Mouse (Mus musculus): ENCODE results near the gene Nprl2. TPM values are rescaled to one million over a fixed set of nuclear protein-coding genes. Genes with fewer than 3 reads are reported as not detected.

Nprl2 gene
- polyA plus RNA-seq, 1 experiment from 2014 or later = 31.6 TPM

DNA sequence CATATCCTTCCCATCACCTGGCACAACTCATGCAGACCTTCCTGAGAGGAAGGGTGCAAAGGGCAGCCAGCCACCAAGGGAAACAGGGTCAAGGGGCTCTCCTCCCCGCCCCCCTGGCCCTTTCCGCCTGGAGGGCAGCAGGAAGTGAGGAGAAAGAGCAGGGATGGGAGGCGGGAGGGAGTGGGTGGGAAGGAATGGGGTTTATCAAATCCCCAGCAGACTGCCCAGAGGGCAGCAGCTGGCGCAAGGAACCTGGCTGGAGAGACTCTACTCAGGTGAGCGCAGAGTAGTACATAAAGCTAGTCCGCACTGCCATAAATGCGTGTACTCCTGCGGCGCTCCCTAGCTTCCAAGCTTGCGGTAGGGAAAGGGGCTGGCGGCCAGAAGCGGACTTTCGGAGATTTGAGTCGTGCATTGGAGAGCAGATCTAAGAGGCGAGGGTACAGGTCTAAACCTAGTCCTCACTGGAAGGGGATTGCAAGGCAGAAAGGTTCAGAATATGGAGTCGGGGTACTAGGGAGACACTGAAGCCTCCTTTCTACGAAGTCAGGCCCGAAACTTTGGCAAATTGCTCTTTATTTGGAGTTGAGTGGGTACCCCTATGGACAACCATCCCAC is 25.8 kb downstream of the Nprl2 start, which contains the start of gene Hyal2:
Gene Hyal2 (plus strand): TSS at position 244 of the 618 bp plus-strand sequence.
- Histone ChIP-seq H3K27ac (replicated peaks in 1 of 2; ENCODE audit: control insufficient read depth in 1 of 2, insufficient read depth in 1 of 2, low read depth in 2 of 2, low read length in 2 of 2) (peak within 1 kb of the TSS; percentile 87 to 92), H3K27me3 (ENCODE audit: control insufficient read depth, insufficient read depth, low read length) (no peaks in the 10 kb centered on the region), H3K4me2 (ENCODE audit: low read length) (peak within 1 kb of the TSS; percentile 97), H3K9me3 (ENCODE audit: control insufficient read depth, low read length) (no peaks in the 10 kb centered on the region), H3K4me3 (ENCODE audit: control insufficient read depth in 1 of 2, insufficient read depth in 1 of 2, low read depth in 1 of 2, low read length in 2 of 2) (peak within 1 kb of the TSS; percentile 77 to 88), H3K9ac (ENCODE audit: low read length) (peak within 1 kb of the TSS; percentile 92), H3K36me3 (ENCODE audit: control insufficient read depth, insufficient read depth, low read length) (peaks cover 54% of the 10 kb centered on the region), H3K4me1 (ENCODE audit: control insufficient read depth in 2 of 2, insufficient read depth in 2 of 2, low read length in 2 of 2) (peaks cover 38 to 61% of the 10 kb centered on the region in 2 experiments)
- no peak for ATAC-seq (ENCODE audit: insufficient number of reproducible peaks, insufficient read depth, low FRiP score, low read depth)
- 8% methylated on average over 18 of the region's 18 CpGs for WGBS

DNA sequence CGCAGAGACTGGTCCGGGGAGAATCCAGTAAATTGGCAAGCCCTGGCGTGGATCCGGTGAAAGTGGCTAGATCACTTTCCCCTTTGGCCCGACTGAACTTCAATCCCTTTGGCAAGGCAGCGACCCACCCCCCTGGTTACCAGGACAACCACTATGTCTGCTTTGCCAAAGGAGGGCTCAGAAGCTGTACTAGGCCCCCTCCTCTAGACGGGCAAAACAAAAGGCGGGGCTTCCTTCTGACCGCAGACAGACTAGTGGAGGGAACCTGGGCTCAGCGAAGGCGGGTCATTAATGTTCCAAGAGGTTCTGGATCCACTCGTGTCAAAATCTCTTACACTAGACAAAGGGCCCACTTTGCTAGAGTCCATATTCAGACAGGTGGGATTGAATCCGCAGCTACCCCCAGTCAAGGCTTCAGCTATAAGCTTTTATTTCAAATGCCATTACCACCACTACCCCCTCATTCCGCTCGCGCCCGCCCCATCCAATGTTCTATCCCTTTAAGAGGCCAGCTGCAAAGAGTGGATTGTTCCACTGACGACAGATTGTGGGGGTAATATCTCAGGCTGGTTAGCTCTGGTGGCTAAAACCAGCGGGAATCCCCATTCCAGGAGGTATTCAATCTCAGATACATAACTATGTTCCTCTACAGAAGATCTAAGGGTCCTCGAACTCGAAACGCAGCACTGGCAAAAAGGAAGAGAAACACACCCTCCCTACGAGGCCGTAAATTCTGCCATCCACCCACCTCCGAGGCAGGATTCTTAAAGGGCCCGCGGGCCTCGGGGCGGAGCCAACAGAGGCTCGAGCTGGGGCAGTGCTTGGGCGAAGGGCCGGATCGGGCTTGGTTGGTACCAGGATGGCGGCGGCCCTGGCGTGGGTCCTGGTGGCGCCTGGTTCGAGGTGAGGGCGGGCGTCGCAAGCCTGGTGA is 26.6 kb downstream of the Nprl2 start:
- Histone ChIP-seq H3K9ac (ENCODE audit: low read length) (peak overlapping the region; percentile 92), H3K9me3 (ENCODE audit: control insufficient read depth, low read length) (no peaks in the 10 kb centered on the region), H3K4me1 (ENCODE audit: control insufficient read depth in 2 of 2, insufficient read depth in 2 of 2, low read length in 2 of 2) (peaks cover 38 to 60% of the 10 kb centered on the region in 2 experiments), H3K36me3 (ENCODE audit: control insufficient read depth, insufficient read depth, low read length) (peaks cover 62% of the 10 kb centered on the region), H3K27ac (replicated peaks in 1 of 2; ENCODE audit: control insufficient read depth in 1 of 2, insufficient read depth in 1 of 2, low read depth in 2 of 2, low read length in 2 of 2) (peak overlapping the region; percentile 87 to 92), H3K27me3 (ENCODE audit: control insufficient read depth, insufficient read depth, low read length) (no peaks in the 10 kb centered on the region), H3K4me3 (ENCODE audit: control insufficient read depth in 1 of 2, insufficient read depth in 1 of 2, low read depth in 1 of 2, low read length in 2 of 2) (peak overlapping the region; percentile 77 to 88), H3K4me2 (ENCODE audit: low read length) (peak overlapping the region; percentile 97)
- ATAC-seq (ENCODE audit: insufficient number of reproducible peaks, insufficient read depth, low FRiP score, low read depth) = peak; percentile 72
- WGBS = under 1% methylated on average over 41 of the region's 41 CpGs

DNA sequence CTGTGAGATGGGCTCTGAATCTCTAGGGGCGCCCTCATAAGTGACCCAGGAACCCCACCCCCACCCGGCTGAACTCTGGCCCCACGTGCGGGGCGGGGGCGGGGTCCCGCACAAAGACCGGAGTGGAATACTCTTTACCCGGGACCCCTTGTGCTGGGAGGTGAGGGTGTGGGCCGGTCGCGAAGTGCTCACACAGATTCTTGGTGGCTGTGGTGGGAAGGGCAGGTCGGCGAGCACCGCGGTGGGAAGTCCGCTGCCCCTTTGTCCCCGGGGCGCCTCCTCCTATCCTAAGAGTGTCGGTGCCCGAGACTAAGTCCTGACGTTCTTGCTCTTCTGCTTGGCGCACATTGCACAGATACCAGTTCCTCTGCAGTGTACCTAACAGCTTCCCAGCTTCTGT is 27.2 kb downstream of the Nprl2 start:
- H3K36me3 ChIP-seq (ENCODE audit: control insufficient read depth, insufficient read depth, low read length) = peaks cover 60% of the 10 kb centered on the region
- under 1% methylated on average over 23 of the region's 23 CpGs for WGBS
- no peaks in the 10 kb centered on the region for H3K9me3 ChIP-seq (ENCODE audit: control insufficient read depth, low read length)
- H3K9ac ChIP-seq (ENCODE audit: low read length) = peak overlapping the region; percentile 92
- H3K4me3 ChIP-seq (ENCODE audit: control insufficient read depth in 1 of 2, insufficient read depth in 1 of 2, low read depth in 1 of 2, low read length in 2 of 2) = peak overlapping the region; percentile 77 to 88
- H3K4me1 ChIP-seq (ENCODE audit: control insufficient read depth in 2 of 2, insufficient read depth in 2 of 2, low read length in 2 of 2) = peaks cover 32 to 53% of the 10 kb centered on the region in 2 experiments
- peak overlapping the region; percentile 87 to 92 for H3K27ac ChIP-seq (replicated peaks in 1 of 2; ENCODE audit: control insufficient read depth in 1 of 2, insufficient read depth in 1 of 2, low read depth in 2 of 2, low read length in 2 of 2)
- H3K27me3 ChIP-seq (ENCODE audit: control insufficient read depth, insufficient read depth, low read length) = no peaks in the 10 kb centered on the region
- ATAC-seq (ENCODE audit: insufficient number of reproducible peaks, insufficient read depth, low FRiP score, low read depth) = peak; percentile 3; the same call in 1 of the 2 replicates
- peak overlapping the region; percentile 97 for H3K4me2 ChIP-seq (ENCODE audit: low read length)

DNA sequence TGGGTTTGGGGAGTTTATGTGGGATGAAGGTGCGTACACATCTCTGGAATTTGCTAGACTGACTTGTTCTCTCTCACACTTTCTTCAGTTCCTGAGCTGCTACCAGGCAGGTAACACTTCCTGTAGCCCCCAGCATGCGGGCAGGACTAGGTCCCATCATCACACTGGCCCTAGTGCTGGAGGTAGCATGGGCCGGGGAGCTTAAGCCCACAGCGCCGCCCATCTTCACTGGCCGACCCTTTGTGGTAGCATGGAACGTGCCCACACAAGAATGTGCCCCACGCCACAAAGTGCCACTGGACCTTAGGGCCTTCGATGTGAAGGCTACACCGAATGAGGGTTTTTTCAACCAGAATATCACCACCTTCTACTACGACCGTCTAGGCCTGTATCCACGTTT is 28.0 kb downstream of the Nprl2 start:
- Histone ChIP-seq H3K36me3 (ENCODE audit: control insufficient read depth, insufficient read depth, low read length) (peaks cover 59% of the 10 kb centered on the region), H3K9me3 (ENCODE audit: control insufficient read depth, low read length) (no peaks in the 10 kb centered on the region), H3K27ac (replicated peaks in 1 of 2; ENCODE audit: control insufficient read depth in 1 of 2, insufficient read depth in 1 of 2, low read depth in 2 of 2, low read length in 2 of 2) (peak overlapping the region; percentile 87 to 92; a peak in 3 of 4 replicates), H3K9ac (ENCODE audit: low read length) (peak overlapping the region; percentile 92), H3K4me2 (ENCODE audit: low read length) (peak overlapping the region; percentile 97), H3K27me3 (ENCODE audit: control insufficient read depth, insufficient read depth, low read length) (no peaks in the 10 kb centered on the region), H3K4me3 (ENCODE audit: control insufficient read depth in 1 of 2, insufficient read depth in 1 of 2, low read depth in 1 of 2, low read length in 2 of 2) (peak overlapping the region; percentile 77 to 88), H3K4me1 (ENCODE audit: control insufficient read depth in 2 of 2, insufficient read depth in 2 of 2, low read length in 2 of 2) (peaks cover 32 to 48% of the 10 kb centered on the region in 2 experiments)
- 51% methylated on average over 13 of the region's 13 CpGs for WGBS
- ATAC-seq (ENCODE audit: insufficient number of reproducible peaks, insufficient read depth, low FRiP score, low read depth) = no peak

DNA sequence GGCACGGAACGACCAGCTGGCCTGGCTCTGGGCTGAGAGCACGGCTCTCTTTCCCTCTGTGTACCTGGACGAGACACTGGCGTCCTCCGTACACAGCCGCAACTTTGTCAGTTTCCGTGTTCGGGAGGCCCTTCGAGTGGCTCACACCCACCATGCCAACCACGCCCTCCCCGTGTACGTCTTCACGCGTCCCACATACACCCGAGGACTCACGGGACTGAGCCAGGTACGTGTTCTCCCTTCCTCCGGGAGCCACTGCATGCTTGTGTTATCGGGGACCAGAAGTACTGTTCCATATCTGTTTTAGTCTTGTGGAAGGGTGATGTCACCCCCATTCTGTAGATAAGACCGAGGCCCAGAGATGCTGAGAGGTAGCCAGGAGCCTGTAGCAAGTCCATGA is 28.8 kb downstream of the Nprl2 start:
- H3K36me3 ChIP-seq (ENCODE audit: control insufficient read depth, insufficient read depth, low read length) = peaks cover 51% of the 10 kb centered on the region
- WGBS = 46% methylated on average over 21 of the region's 21 CpGs
- H3K9ac ChIP-seq (ENCODE audit: low read length) = peak overlapping the region; percentile 92
- peak overlapping the region; percentile 77 to 88 for H3K4me3 ChIP-seq (ENCODE audit: control insufficient read depth in 1 of 2, insufficient read depth in 1 of 2, low read depth in 1 of 2, low read length in 2 of 2)
- peak overlapping the region in 1 of 2 experiments; percentile 92; a peak in 1 of 4 replicates for H3K27ac ChIP-seq (replicated peaks in 1 of 2; ENCODE audit: control insufficient read depth in 1 of 2, insufficient read depth in 1 of 2, low read depth in 2 of 2, low read length in 2 of 2)
- H3K4me2 ChIP-seq (ENCODE audit: low read length) = peak overlapping the region; percentile 97
- H3K9me3 ChIP-seq (ENCODE audit: control insufficient read depth, low read length) = no peaks in the 10 kb centered on the region
- H3K4me1 ChIP-seq (ENCODE audit: control insufficient read depth in 2 of 2, insufficient read depth in 2 of 2, low read length in 2 of 2) = peaks cover 32 to 42% of the 10 kb centered on the region in 2 experiments
- no peaks in the 10 kb centered on the region for H3K27me3 ChIP-seq (ENCODE audit: control insufficient read depth, insufficient read depth, low read length)
- ATAC-seq (ENCODE audit: insufficient number of reproducible peaks, insufficient read depth, low FRiP score, low read depth) = no peak

DNA sequence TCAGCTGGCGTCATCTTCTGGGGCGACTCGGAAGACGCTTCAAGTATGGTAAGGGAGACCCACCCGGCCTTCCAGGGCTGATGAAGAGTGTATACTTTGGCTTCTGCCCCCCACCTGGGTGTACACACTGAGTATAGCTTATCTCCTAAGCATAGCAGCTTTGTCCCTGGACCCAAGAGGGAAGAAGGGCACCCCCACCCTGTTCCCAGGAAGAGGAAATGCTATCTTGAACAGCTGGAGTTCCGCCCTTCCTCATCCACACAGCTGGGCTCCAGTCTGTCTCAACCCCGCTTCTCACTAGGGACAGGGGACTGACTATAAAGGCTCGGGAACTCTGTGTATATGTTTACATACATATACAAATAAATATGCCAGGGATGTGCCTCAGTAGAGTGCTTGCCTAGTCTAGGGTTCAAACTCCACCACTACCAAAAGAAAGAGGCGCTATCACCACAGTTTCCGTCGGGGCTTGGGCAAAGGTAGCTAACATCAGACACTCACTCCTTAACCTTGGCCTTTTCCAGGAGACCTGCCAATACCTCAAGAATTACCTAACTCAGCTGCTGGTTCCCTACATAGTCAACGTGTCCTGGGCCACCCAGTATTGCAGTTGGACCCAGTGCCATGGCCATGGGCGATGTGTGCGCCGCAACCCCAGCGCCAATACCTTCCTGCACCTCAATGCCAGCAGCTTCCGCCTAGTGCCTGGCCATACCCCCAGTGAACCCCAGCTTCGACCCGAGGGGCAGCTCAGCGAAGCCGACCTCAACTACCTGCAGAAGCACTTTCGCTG is 29.7 kb downstream of the Nprl2 start:
- H3K9me3 ChIP-seq (ENCODE audit: control insufficient read depth, low read length) = no peaks in the 10 kb centered on the region
- H3K36me3 ChIP-seq (ENCODE audit: control insufficient read depth, insufficient read depth, low read length) = peaks cover 45% of the 10 kb centered on the region
- H3K4me3 ChIP-seq (ENCODE audit: control insufficient read depth in 1 of 2, insufficient read depth in 1 of 2, low read depth in 1 of 2, low read length in 2 of 2) = peak overlapping the region; percentile 77 to 88; a peak in 3 of 4 replicates
- no peak for ATAC-seq (ENCODE audit: insufficient number of reproducible peaks, insufficient read depth, low FRiP score, low read depth)
- peak overlapping the region; percentile 97 for H3K4me2 ChIP-seq (ENCODE audit: low read length)
- H3K27me3 ChIP-seq (ENCODE audit: control insufficient read depth, insufficient read depth, low read length) = no peaks in the 10 kb centered on the region
- 88% methylated on average over 22 of the region's 22 CpGs for WGBS
- H3K4me1 ChIP-seq (ENCODE audit: control insufficient read depth in 2 of 2, insufficient read depth in 2 of 2, low read length in 2 of 2) = peaks cover 34 to 41% of the 10 kb centered on the region in 2 experiments
- peak overlapping the region; percentile 92 for H3K9ac ChIP-seq (ENCODE audit: low read length)
- no peak overlapping the region; a peak in 1 of 4 replicates for H3K27ac ChIP-seq (replicated peaks in 1 of 2; ENCODE audit: control insufficient read depth in 1 of 2, insufficient read depth in 1 of 2, low read depth in 2 of 2, low read length in 2 of 2)

DNA sequence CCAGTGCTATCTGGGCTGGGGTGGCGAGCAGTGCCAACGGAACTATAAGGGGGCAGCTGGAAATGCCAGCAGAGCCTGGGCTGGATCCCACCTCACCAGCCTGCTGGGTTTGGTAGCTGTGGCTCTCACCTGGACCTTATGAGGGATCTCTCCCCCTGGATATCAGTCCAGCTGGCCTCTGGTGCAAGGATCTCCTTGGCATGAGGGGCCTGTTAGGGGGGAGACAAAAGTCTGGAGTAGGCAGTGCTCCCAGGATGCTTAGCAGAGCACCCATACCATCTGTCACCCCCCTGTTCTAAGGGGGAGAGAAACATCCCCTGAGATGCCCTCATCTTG is 30.3 kb downstream of the Nprl2 start:
- WGBS = 98% methylated on average over 2 of the region's 2 CpGs
- no peak overlapping the region for H3K9ac ChIP-seq (ENCODE audit: low read length)
- H3K27ac ChIP-seq (replicated peaks in 1 of 2; ENCODE audit: control insufficient read depth in 1 of 2, insufficient read depth in 1 of 2, low read depth in 2 of 2, low read length in 2 of 2) = no peak overlapping the region
- H3K9me3 ChIP-seq (ENCODE audit: control insufficient read depth, low read length) = no peaks in the 10 kb centered on the region
- no peak overlapping the region for H3K4me2 ChIP-seq (ENCODE audit: low read length)
- peaks cover 45% of the 10 kb centered on the region for H3K36me3 ChIP-seq (ENCODE audit: control insufficient read depth, insufficient read depth, low read length)
- H3K4me1 ChIP-seq (ENCODE audit: control insufficient read depth in 2 of 2, insufficient read depth in 2 of 2, low read length in 2 of 2) = peaks cover 40 to 42% of the 10 kb centered on the region in 2 experiments
- H3K4me3 ChIP-seq (ENCODE audit: control insufficient read depth in 1 of 2, insufficient read depth in 1 of 2, low read depth in 1 of 2, low read length in 2 of 2) = no peak overlapping the region
- ATAC-seq (ENCODE audit: insufficient number of reproducible peaks, insufficient read depth, low FRiP score, low read depth) = no peak
- no peaks in the 10 kb centered on the region for H3K27me3 ChIP-seq (ENCODE audit: control insufficient read depth, insufficient read depth, low read length)
